In the genomic region with DNA sequence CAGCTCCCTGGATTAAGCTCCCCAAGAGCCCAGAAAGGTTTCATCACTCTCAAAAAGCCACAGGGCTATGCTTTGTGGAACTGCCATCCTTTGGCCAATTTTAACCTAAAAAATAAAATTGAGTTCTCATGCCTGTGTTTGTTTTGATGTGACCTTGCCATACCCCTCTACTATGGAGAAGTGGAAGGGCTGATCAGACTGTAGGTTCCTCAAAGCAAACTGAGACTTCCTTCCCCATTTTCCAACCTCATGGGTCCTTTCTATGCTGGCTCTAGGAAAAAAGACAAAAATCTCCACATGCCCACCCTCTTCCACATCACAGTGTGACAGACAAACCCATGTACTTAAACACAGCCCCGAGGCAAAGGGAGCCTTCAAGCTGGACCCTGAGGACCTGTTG, we compare ENCODE assay signal across 25 mouse cellular contexts.
DNase-seq lines count a peak whose midpoint lies in the region; ATAC-seq and TF ChIP-seq lines count a peak whose summit lies in the region.
"Had no signal": no experiment of that assay in that cellular context is flagged by ENCODE, and none has a peak within 500 bp of the region (broad histone marks: within the 10 kb centered on the region; RNA-seq: fewer than 3 reads in every experiment).

No protein-coding gene starts in this region.

- H3K4me3 ChIP-seq in MEL (ENCODE audit: control insufficient read depth in 1 of 2, insufficient read depth in 1 of 2, low read depth in 2 of 2, low read length in 2 of 2): no peak overlapping the region
- H3K4me3 ChIP-seq in bone marrow macrophage, adult 2 months (ENCODE audit: insufficient read depth, low read length): no peak overlapping the region
- no peak overlapping the region for H3K4me3 ChIP-seq in heart, adult 2 months
- H3K4me3 ChIP-seq: embryonic facial prominence, embryonic 10.5 days; embryonic facial prominence, embryonic 13.5 days; erythroblast, embryonic 14.5 days; forebrain, embryonic 12.5 days; forebrain, embryonic 15.5 days had no signal

- no peaks in the 10 kb centered on the region for H3K4me1 ChIP-seq in MEL (ENCODE audit: control insufficient read depth in 1 of 2, insufficient read depth in 2 of 2, low read length in 2 of 2)
- peaks cover 15% of the 10 kb centered on the region for H3K4me1 ChIP-seq in bone marrow macrophage, adult 2 months (ENCODE audit: control insufficient read depth, insufficient read depth, low read length)
- no peaks in the 10 kb centered on the region for H3K4me1 ChIP-seq in heart, adult 2 months (ENCODE audit: control insufficient read depth, insufficient read depth, low read length)
- H3K4me1 ChIP-seq: embryonic facial prominence, embryonic 13.5 days had no signal

- H3K79me2 ChIP-seq in MEL (ENCODE audit: control insufficient read depth, insufficient read depth, low read length, poor library complexity): no peaks in the 10 kb centered on the region
- no peaks in the 10 kb centered on the region; the same call in 1 of the 2 replicates for H3K79me2 ChIP-seq in heart, adult 2 months (replicated peaks; ENCODE audit: control insufficient read depth, insufficient read depth, low read length)

- H3K27me3 ChIP-seq in MEL (ENCODE audit: control insufficient read depth in 1 of 2, insufficient read depth in 2 of 2, low read length in 2 of 2): no peaks in the 10 kb centered on the region
- H3K27me3 ChIP-seq in heart, adult 2 months (ENCODE audit: control insufficient read depth, insufficient read depth, low read length): no peaks in the 10 kb centered on the region
- H3K27me3 ChIP-seq: Patski had no signal

- intact Hi-C loops in heart, adult 2 months (cut with DNase I): no loop called here

- no peaks in the 10 kb centered on the region for H3K9me3 ChIP-seq in MEL (replicated peaks; ENCODE audit: insufficient read depth, low read length)
- H3K9me3 ChIP-seq: embryonic facial prominence, embryonic 10.5 days; embryonic facial prominence, embryonic 13.5 days; forebrain, embryonic 12.5 days; forebrain, embryonic 15.5 days had no signal

- no peaks in the 10 kb centered on the region for H3K36me3 ChIP-seq in MEL (ENCODE audit: control insufficient read depth in 1 of 2, insufficient read depth in 2 of 2, low read length in 2 of 2)
- no peaks in the 10 kb centered on the region for H3K36me3 ChIP-seq in heart, adult 2 months (ENCODE audit: control insufficient read depth, insufficient read depth, low read length)
- H3K36me3 ChIP-seq: embryonic facial prominence, embryonic 10.5 days; embryonic facial prominence, embryonic 13.5 days; forebrain, embryonic 12.5 days; forebrain, embryonic 15.5 days had no signal

- H3K9ac ChIP-seq in MEL (ENCODE audit: control insufficient read depth, low read depth, low read length, poor library complexity, severe bottlenecking): no peak overlapping the region
- H3K9ac ChIP-seq in heart, adult 2 months (ENCODE audit: low read depth, low read length): no peak overlapping the region
- H3K9ac ChIP-seq: embryonic facial prominence, embryonic 13.5 days; forebrain, embryonic 12.5 days; forebrain, embryonic 15.5 days; hindbrain, embryonic 14.5 days had no signal

- no peak for TF ChIP-seq EP300 in MEL (IDR thresholded peaks at IDR 0.05; ENCODE audit: low read depth in 1 of 2, low read length in 2 of 2)
- TF ChIP-seq EP300 in heart, adult 2 months (IDR thresholded peaks at IDR 0.05; ENCODE audit: insufficient read depth, low read depth, low read length): no peak

- TF ChIP-seq POLR2A in MEL (IDR thresholded peaks at IDR 0.05; ENCODE audit: control insufficient read depth in 1 of 2, insufficient read depth in 1 of 2, low read depth in 1 of 2, low read length in 2 of 2, poor library complexity in 1 of 2): no peak
- TF ChIP-seq POLR2A in bone marrow macrophage, adult 2 months (IDR thresholded peaks at IDR 0.05; ENCODE audit: borderline replicate concordance, low read depth, low read length): no peak
- TF ChIP-seq POLR2A in heart, adult 2 months (IDR thresholded peaks at IDR 0.05; ENCODE audit: insufficient read depth, low read depth, low read length): no peak

- peak; percentile 46 for DNase-seq in MEL (ENCODE audit: low read depth, low spot score)
- DNase-seq in layer of hippocampus, adult 18-20 months (ENCODE audit: low spot score in 2 of 2): no peak
- DNase-seq in heart, adult 2 months: no peak
- DNase-seq in testis, postnatal 14 days (ENCODE audit: low spot score): no peak
- DNase-seq: adrenal gland, postnatal 10 days; adrenal gland, postnatal 36 days; B cell, adult 2 months; cerebellum, adult 11 months; cerebellum, adult 2 months; cerebellum, adult 9-11 months; cerebellum, postnatal 25 days; embryo, embryonic 11 days; gastrocnemius, postnatal 25 days; heart, postnatal 36 days had no signal

- TF ChIP-seq CTCF in MEL (IDR thresholded peaks at IDR 0.05 in 2 of 3, conservative IDR thresholded peaks at IDR 0.05 in 1 of 3; ENCODE audit: control insufficient read depth in 1 of 3, insufficient read depth in 1 of 3, low read depth in 2 of 3, low read length in 3 of 3, poor library complexity in 1 of 3, severe bottlenecking in 1 of 3): no peak
- no peak for TF ChIP-seq CTCF in bone marrow macrophage, adult 2 months (IDR thresholded peaks at IDR 0.05; ENCODE audit: low read depth, low read length)
- TF ChIP-seq CTCF in heart, adult 2 months (IDR thresholded peaks at IDR 0.05): no peak

- no peak overlapping the region for H3K27ac ChIP-seq in MEL (ENCODE audit: control insufficient read depth, low read depth, low read length)
- H3K27ac ChIP-seq in bone marrow macrophage, adult 2 months (ENCODE audit: insufficient read depth, low read depth, low read length): peak overlapping the region; percentile 81
- H3K27ac ChIP-seq in heart, adult 2 months: no peak overlapping the region
- H3K27ac ChIP-seq: embryonic facial prominence, embryonic 10.5 days; embryonic facial prominence, embryonic 13.5 days; forebrain, embryonic 12.5 days; forebrain, embryonic 15.5 days; hindbrain, embryonic 14.5 days; hindbrain, postnatal 0 days had no signal

- peak; percentile 69 to 75; a peak in 3 of 4 replicates for ATAC-seq in hematopoietic stem cell, adult 5-6 weeks (replicated peaks in 1 of 2; ENCODE audit: insufficient read depth in 1 of 2, low FRiP score in 2 of 2, low TSS enrichment in 1 of 2, low read depth in 1 of 2, poor library complexity in 2 of 2, severe bottlenecking in 2 of 2)
- ATAC-seq: forebrain, embryonic 15.5 days; hindbrain, postnatal 0 days; intestine, postnatal 0 days; Patski had no signal

- TF ChIP-seq RAD21 in MEL (IDR thresholded peaks at IDR 0.05; ENCODE audit: low read depth, low read length): no peak

- 76% methylated on average over 1 of the region's 1 CpGs for WGBS in heart, adult 2 months

TF ChIP-seq in MEL, 35 proteins besides CTCF, POLR2A, EP300 and RAD21:
- TF ChIP-seq GATA1 (IDR thresholded peaks at IDR 0.05; ENCODE audit: low read depth, low read length) (no peak), GABPA (IDR thresholded peaks at IDR 0.05; ENCODE audit: low read depth, low read length) (no peak), SMC3 (IDR thresholded peaks at IDR 0.05; ENCODE audit: low read depth, low read length) (no peak)
